Mouse (Mus musculus) stomach, postnatal 0 days (tissue): ENCODE results near the gene Rplp0.

ENCODE experiments used
- CTCF ChIP-seq: IDR thresholded peaks from 2 replicates; pipeline ENCODE4 v1.5.1; 2016; ENCODE audit warnings: antibody characterized with exemption, low read depth, mild to moderate bottlenecking, moderate library complexity
- EP300 ChIP-seq: optimal IDR thresholded peaks from 2 replicates; pipeline ENCODE3; 2016; ENCODE audit warnings: antibody characterized with exemption

DNA sequence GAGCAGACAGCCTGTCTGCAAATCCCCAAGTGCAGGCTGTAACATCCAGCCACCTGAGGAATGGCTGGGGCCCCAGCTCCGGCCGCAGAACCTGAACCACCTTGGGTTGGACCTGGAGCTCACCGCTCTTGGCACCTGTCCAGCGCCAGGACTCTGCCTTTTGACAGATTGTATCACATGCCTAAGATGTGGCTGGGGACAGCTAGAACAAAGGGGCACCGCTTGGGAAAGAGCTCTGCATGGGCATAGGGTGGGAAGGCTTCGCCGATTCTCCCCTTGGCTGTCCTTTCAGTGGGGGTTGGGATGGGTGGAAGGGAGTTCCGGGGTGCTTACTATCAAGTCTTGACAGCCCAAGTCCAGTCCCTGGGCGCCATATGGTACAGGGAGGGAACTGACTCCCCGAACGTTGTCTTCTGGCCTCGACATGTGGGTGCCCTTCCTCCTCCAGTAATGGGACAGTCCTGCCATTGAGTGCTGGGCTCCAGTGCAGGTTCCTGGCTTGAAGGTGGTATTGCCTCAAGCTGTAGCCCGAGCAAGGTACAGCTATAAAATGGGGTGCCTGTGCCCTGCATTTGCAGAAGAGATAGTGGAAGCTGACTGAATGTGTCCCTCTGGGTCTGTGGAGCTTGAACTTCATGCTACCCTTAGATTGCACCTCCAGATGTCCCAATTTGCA is 21.1 kb upstream of the Rplp0 start:
- TF ChIP-seq CTCF, result no peak
- no peak for TF ChIP-seq EP300
